Mouse (Mus musculus) ZHBTc4 (cell line): ENCODE results near the gene Tulp3.
"Not testable (repeated sequence)": the region's sequence is repeated elsewhere in the genome, so short reads cannot be mapped to it uniquely, and the experiment has no call there.

Source experiments
- DNase-seq: peaks from one replicate; pipeline ENCODE4 v3.0.0-alpha.2; 2011; ENCODE audit warnings: low read depth, low spot score

Gene Tulp3

GRCm38 (mm10) chr6:128358999-128359398, 3.3 kb upstream of the Tulp3 start:
- peak; percentile 86 for DNase-seq

- DNase-seq = peak; percentile 79
Measured at GRCm38 (mm10) chr6:128355201-128355681, 410 bp downstream of the Tulp3 start.

- no peak for DNase-seq
Measured at GRCm38 (mm10) chr6:128354140-128354539, 1.5 kb downstream of the Tulp3 start.

- DNase-seq = no peak
Measured at GRCm38 (mm10) chr6:128349711-128350110, 5.9 kb downstream of the Tulp3 start.

GRCm38 (mm10) chr6:128346782-128347181, 8.9 kb downstream of the Tulp3 start:
- no peak for DNase-seq

GRCm38 (mm10) chr6:128345623-128346022, 10.0 kb downstream of the Tulp3 start:
- DNase-seq = no peak

GRCm38 (mm10) chr6:128341956-128342723, 13.5 kb downstream of the Tulp3 start:
- DNase-seq = peak; percentile 52

- no peak for DNase-seq
Measured at GRCm38 (mm10) chr6:128338876-128339275, 16.8 kb downstream of the Tulp3 start.

- no peak for DNase-seq
Measured at GRCm38 (mm10) chr6:128337467-128337866, 18.2 kb downstream of the Tulp3 start.

- DNase-seq = peak; percentile 95
Measured at GRCm38 (mm10) chr6:128334397-128335124, 21.1 kb downstream of the Tulp3 start.

- peak; percentile 86 for DNase-seq
Measured at GRCm38 (mm10) chr6:128318317-128318716, 37.3 kb downstream of the Tulp3 start.

- peak; percentile 72 for DNase-seq
Measured at GRCm38 (mm10) chr6:128315597-128315996, 40.1 kb downstream of the Tulp3 start.

GRCm38 (mm10) chr6:128314796-128315195, 40.9 kb downstream of the Tulp3 start:
- DNase-seq = peak; percentile 62

- DNase-seq = peak; percentile 92
Measured at GRCm38 (mm10) chr6:128308311-128308710, 47.3 kb downstream of the Tulp3 start.

- DNase-seq = no peak
Measured at GRCm38 (mm10) chr6:128304801-128305200, 50.9 kb downstream of the Tulp3 start.

- not testable (repeated sequence) for DNase-seq
Measured at GRCm38 (mm10) chr6:128302640-128303039, 53.0 kb downstream of the Tulp3 start.

GRCm38 (mm10) chr6:128301891-128302290, 53.8 kb downstream of the Tulp3 start:
- peak; percentile 85 for DNase-seq

- DNase-seq = no peak
Measured at GRCm38 (mm10) chr6:128301458-128301857, 54.2 kb downstream of the Tulp3 start.

GRCm38 (mm10) chr6:128300134-128301001, 55.3 kb downstream of the Tulp3 start, which contains the start of gene Tead4:
TSS of gene Tead4 (minus strand) at chr6:128300823.
- DNase-seq = peak; percentile 95

- peak; percentile 55 for DNase-seq
Measured at GRCm38 (mm10) chr6:128299292-128300133, 56.1 kb downstream of the Tulp3 start.

- DNase-seq = no peak
Measured at GRCm38 (mm10) chr6:128298246-128298645, 57.4 kb downstream of the Tulp3 start.
